ENCODE assay signal across 16 mouse cellular contexts in genomic region chr19:14502234-14502633, GRCm38 (mm10).
DNase-seq lines count a peak whose midpoint lies in the region; ATAC-seq and TF ChIP-seq lines count a peak whose summit lies in the region.
"Had no signal": no experiment of that assay in that cellular context is flagged by ENCODE, and none has a peak within 500 bp of the region (broad histone marks: within the 10 kb centered on the region; RNA-seq: fewer than 3 reads in every experiment).

No protein-coding gene starts in this region.

- peaks cover 26% of the 10 kb centered on the region for H3K4me1 ChIP-seq in forebrain, embryonic 11.5 days (replicated peaks; ENCODE audit: control insufficient read depth, insufficient read depth, low read length)
- H3K4me1 ChIP-seq in forebrain, embryonic 16.5 days (replicated peaks; ENCODE audit: control insufficient read depth, insufficient read depth, low read length): peaks cover 40% of the 10 kb centered on the region
- peaks cover 32% of the 10 kb centered on the region for H3K4me1 ChIP-seq in kidney, embryonic 15.5 days
- no peaks in the 10 kb centered on the region; the same call in 1 of the 2 replicates for H3K4me1 ChIP-seq in kidney, adult 2 months (ENCODE audit: control insufficient read depth, insufficient read depth, low read length)
- H3K4me1 ChIP-seq in lung, postnatal 0 days (ENCODE audit: insufficient read depth, low read depth, low read length): peaks cover 10% of the 10 kb centered on the region; the same call in 1 of the 2 replicates
- peaks cover 75% of the 10 kb centered on the region for H3K4me1 ChIP-seq in midbrain, embryonic 13.5 days (replicated peaks)

- TF ChIP-seq POLR2A in kidney, adult 2 months (IDR thresholded peaks at IDR 0.05; ENCODE audit: low read depth, low read length): no peak

- H3K9ac ChIP-seq in forebrain, embryonic 11.5 days (ENCODE audit: low read length): no peak overlapping the region
- no peak overlapping the region for H3K9ac ChIP-seq in forebrain, embryonic 16.5 days (replicated peaks; ENCODE audit: low read depth, low read length)
- H3K9ac ChIP-seq in kidney, embryonic 15.5 days: no peak overlapping the region
- H3K9ac ChIP-seq in lung, postnatal 0 days (replicated peaks; ENCODE audit: low read depth): no peak overlapping the region
- H3K9ac ChIP-seq in midbrain, embryonic 13.5 days (replicated peaks): no peak overlapping the region
- H3K9ac ChIP-seq: heart, embryonic 15.5 days; hindbrain, embryonic 15.5 days; liver, embryonic 13.5 days had no signal

- no peak overlapping the region; the same call in 1 of the 2 replicates for H3K4me2 ChIP-seq in forebrain, embryonic 11.5 days (ENCODE audit: low read depth, low read length, severe bottlenecking)
- no peak overlapping the region for H3K4me2 ChIP-seq in forebrain, embryonic 16.5 days (ENCODE audit: low read length)
- H3K4me2 ChIP-seq in kidney, embryonic 15.5 days: no peak overlapping the region
- H3K4me2 ChIP-seq in lung, postnatal 0 days (replicated peaks; ENCODE audit: low read depth, low read length): no peak overlapping the region
- H3K4me2 ChIP-seq in midbrain, embryonic 13.5 days (replicated peaks): 0 out of 2 replicates have a peak overlapping the region, but pooled peaks have one; percentile 13
- H3K4me2 ChIP-seq: heart, embryonic 15.5 days; hindbrain, embryonic 15.5 days; liver, embryonic 13.5 days had no signal

- no peak for TF ChIP-seq CTCF in kidney, adult 2 months (conservative IDR thresholded peaks at IDR 0.05; ENCODE audit: insufficient read depth, insufficient read length, low read depth, low read length)
- no peak for TF ChIP-seq CTCF in lung, postnatal 0 days (IDR thresholded peaks at IDR 0.05)

- no peaks in the 10 kb centered on the region for H3K9me3 ChIP-seq in forebrain, embryonic 11.5 days (ENCODE audit: control insufficient read depth, low read length)
- H3K9me3 ChIP-seq in forebrain, embryonic 16.5 days (ENCODE audit: control insufficient read depth, low read length): no peaks in the 10 kb centered on the region
- H3K9me3 ChIP-seq in kidney, embryonic 15.5 days (replicated peaks): no peaks in the 10 kb centered on the region
- H3K9me3 ChIP-seq in lung, postnatal 0 days (ENCODE audit: low read length): no peaks in the 10 kb centered on the region
- H3K9me3 ChIP-seq in midbrain, embryonic 13.5 days: no peaks in the 10 kb centered on the region
- H3K9me3 ChIP-seq: heart, embryonic 15.5 days; hindbrain, embryonic 15.5 days; liver, embryonic 13.5 days had no signal

- no peak for TF ChIP-seq EP300 in lung, postnatal 0 days (IDR thresholded peaks at IDR 0.05)

- peaks cover 5% of the 10 kb centered on the region for H3K27me3 ChIP-seq in forebrain, embryonic 11.5 days (ENCODE audit: control insufficient read depth, insufficient read depth, low read length)
- H3K27me3 ChIP-seq in forebrain, embryonic 16.5 days (replicated peaks; ENCODE audit: control insufficient read depth, insufficient read depth, low read length): no peaks in the 10 kb centered on the region
- no peaks in the 10 kb centered on the region for H3K27me3 ChIP-seq in kidney, embryonic 15.5 days
- no peaks in the 10 kb centered on the region for H3K27me3 ChIP-seq in kidney, adult 2 months (replicated peaks; ENCODE audit: control insufficient read depth, insufficient read depth, low read length)
- H3K27me3 ChIP-seq in lung, postnatal 0 days (replicated peaks; ENCODE audit: insufficient read depth, low read length): no peaks in the 10 kb centered on the region
- peaks cover 39% of the 10 kb centered on the region for H3K27me3 ChIP-seq in midbrain, embryonic 13.5 days
- H3K27me3 ChIP-seq: heart, embryonic 15.5 days; hindbrain, embryonic 15.5 days; liver, embryonic 13.5 days had no signal

- peak; percentile 60 for DNase-seq in forebrain, embryonic 11.5 days (ENCODE audit: low spot score)
- no peak for DNase-seq in kidney, adult 2 months
- DNase-seq in lung, postnatal 0 days (ENCODE audit: low spot score): peak; percentile 20
- DNase-seq in lung, postnatal 10 days: no peak
- no peak for DNase-seq in cerebellum, adult 8-10 months
- DNase-seq: adrenal gland, postnatal 25 days; cerebellum, adult 9-11 months; heart, adult 18-20 months; kidney, adult 11 months; liver, embryonic 13.5 days; thymus, postnatal 4 days had no signal

- 9% methylated on average over 7 of the region's 7 CpGs for WGBS in forebrain, embryonic 11.5 days
- 3% methylated on average over 7 of the region's 7 CpGs for WGBS in forebrain, embryonic 16.5 days
- WGBS in kidney, embryonic 15.5 days: 15% methylated on average over 7 of the region's 7 CpGs
- 44% methylated on average over 7 of the region's 7 CpGs for WGBS in kidney, adult 2 months
- WGBS in lung, postnatal 0 days: 47% methylated on average over 7 of the region's 7 CpGs
- 9% methylated on average over 7 of the region's 7 CpGs for WGBS in midbrain, embryonic 13.5 days

- no peak overlapping the region for H3K27ac ChIP-seq in forebrain, embryonic 11.5 days (ENCODE audit: low read depth, low read length)
- no peak overlapping the region for H3K27ac ChIP-seq in forebrain, embryonic 16.5 days (ENCODE audit: low read length)
- no peak overlapping the region for H3K27ac ChIP-seq in kidney, embryonic 15.5 days
- no peak overlapping the region for H3K27ac ChIP-seq in kidney, adult 2 months (ENCODE audit: insufficient read depth, low read depth, low read length)
- no peak overlapping the region for H3K27ac ChIP-seq in lung, postnatal 0 days (ENCODE audit: low read length)
- no peak overlapping the region for H3K27ac ChIP-seq in midbrain, embryonic 13.5 days
- H3K27ac ChIP-seq: heart, embryonic 15.5 days; hindbrain, embryonic 15.5 days; liver, embryonic 13.5 days had no signal

- H3K36me3 ChIP-seq in forebrain, embryonic 11.5 days (ENCODE audit: control insufficient read depth, insufficient read depth, low read length): no peaks in the 10 kb centered on the region
- H3K36me3 ChIP-seq in forebrain, embryonic 16.5 days (ENCODE audit: control insufficient read depth, insufficient read depth): no peaks in the 10 kb centered on the region
- H3K36me3 ChIP-seq in kidney, embryonic 15.5 days: no peaks in the 10 kb centered on the region
- no peaks in the 10 kb centered on the region for H3K36me3 ChIP-seq in kidney, adult 2 months (ENCODE audit: control insufficient read depth, insufficient read depth, low read length)
- H3K36me3 ChIP-seq in lung, postnatal 0 days (ENCODE audit: insufficient read depth, low read length): no peaks in the 10 kb centered on the region
- no peaks in the 10 kb centered on the region for H3K36me3 ChIP-seq in midbrain, embryonic 13.5 days
- H3K36me3 ChIP-seq: heart, embryonic 15.5 days; hindbrain, embryonic 15.5 days; liver, embryonic 13.5 days had no signal

- peak; percentile 19; the same call in 1 of the 2 replicates for ATAC-seq in forebrain, embryonic 11.5 days (replicated peaks; ENCODE audit: low FRiP score)
- ATAC-seq in forebrain, embryonic 16.5 days: no peak
- peak; percentile 73 for ATAC-seq in kidney, embryonic 15.5 days (replicated peaks; ENCODE audit: low FRiP score)
- ATAC-seq in lung, postnatal 0 days: no peak
- ATAC-seq in midbrain, embryonic 13.5 days: peak; percentile 28; the same call in 1 of the 2 replicates

- no peak overlapping the region for H3K4me3 ChIP-seq in forebrain, embryonic 11.5 days (ENCODE audit: low read depth, low read length)
- H3K4me3 ChIP-seq in forebrain, embryonic 16.5 days (replicated peaks; ENCODE audit: low read length): no peak overlapping the region
- no peak overlapping the region for H3K4me3 ChIP-seq in kidney, embryonic 15.5 days (replicated peaks)
- no peak overlapping the region for H3K4me3 ChIP-seq in kidney, adult 2 months (ENCODE audit: insufficient read depth, low read depth, low read length)
- H3K4me3 ChIP-seq in lung, postnatal 0 days (ENCODE audit: low read depth, low read length): no peak overlapping the region
- H3K4me3 ChIP-seq in midbrain, embryonic 13.5 days (replicated peaks): no peak overlapping the region
- H3K4me3 ChIP-seq: heart, embryonic 15.5 days; hindbrain, embryonic 15.5 days; liver, embryonic 13.5 days had no signal

Comparison
In these comparisons a context has a peak if more than half of its experiments do, and no peak if none do; other contexts are left out.
1. ATAC-seq: peak in forebrain, embryonic 11.5 days (single experiment), kidney, embryonic 15.5 days (single experiment) and midbrain, embryonic 13.5 days (single experiment); none in forebrain, embryonic 16.5 days (single experiment) and lung, postnatal 0 days (single experiment).
2. DNase-seq: peak in forebrain, embryonic 11.5 days (single experiment) and lung, postnatal 0 days (single experiment); none in kidney, adult 2 months (single experiment), lung, postnatal 10 days (single experiment) and cerebellum, adult 8-10 months (single experiment).